Mouse (Mus musculus): Measurements from ENCODE around the gene Mmab. TPM values are rescaled to one million over a fixed set of nuclear protein-coding genes. Genes with fewer than 3 reads are reported as not detected.

Gene Mmab
- polyA plus RNA-seq, 1 experiment from 2014 or later = 26.1 TPM

Small RNA genes within 50 kb of the gene (microRNA-seq; reads per million reads assigned to microRNA genes)
- gene Mir7027 (ENCODE audit: borderline number of aligned reads) = not detected

Other genes starting within 250 kb of the Mmab start
- gene Foxn4, start 170.3 kb downstream of the Mmab start, polyA plus RNA-seq (2014; fragmentation: Nextera tagmentation; extraction: Ambion mirVana) = 0.97 and 1.1 TPM in 2 replicates
- gene Myo1h, start 154.9 kb downstream of the Mmab start, polyA plus RNA-seq (2014; fragmentation: Nextera tagmentation; extraction: Ambion mirVana) = 3.0 and 3.8 TPM in 2 replicates
- gene Kctd10, start 63.6 kb downstream of the Mmab start, polyA plus RNA-seq (2014; fragmentation: Nextera tagmentation; extraction: Ambion mirVana) = 111 and 115 TPM in 2 replicates
- 44.5 and 47.5 TPM in 2 replicates for gene Ube3b, start 63.5 kb downstream of the Mmab start, polyA plus RNA-seq (2014; fragmentation: Nextera tagmentation; extraction: Ambion mirVana)
- gene Mvk, start 209 bp upstream of the Mmab start, polyA plus RNA-seq (2014; fragmentation: Nextera tagmentation; extraction: Ambion mirVana) = 42.6 and 48.2 TPM in 2 replicates
- gene Fam222a, start 124.0 kb upstream of the Mmab start, polyA plus RNA-seq (2014; fragmentation: Nextera tagmentation; extraction: Ambion mirVana) = 1.4 and 1.6 TPM in 2 replicates
- 11.9 TPM in 2 replicates for gene Trpv4, start 214.4 kb upstream of the Mmab start, polyA plus RNA-seq (2014; fragmentation: Nextera tagmentation; extraction: Ambion mirVana)
- 123 and 129 TPM in 2 replicates for gene Gltp, start 246.9 kb upstream of the Mmab start, polyA plus RNA-seq (2014; fragmentation: Nextera tagmentation; extraction: Ambion mirVana)

All from embryonic facial prominence, embryonic 14.5 days (tissue).